Mouse (Mus musculus): ENCODE measurements around the gene Man2a2.

- TF ChIP-seq CTCF (IDR thresholded peaks at IDR 0.05; ENCODE audit: control insufficient read depth, insufficient read depth, low read length) (0 out of 2 replicates have a peak, but pooled peaks have one; percentile 6), POLR2A (IDR thresholded peaks at IDR 0.05; ENCODE audit: borderline replicate concordance, control insufficient read depth, low read depth, low read length) (no peak)
Measured at GRCm38 (mm10) chr7:80374280-80374679, 3.1 kb upstream of the Man2a2 start.
